Mouse (Mus musculus) MEL (cell line): Measurements from ENCODE around the gene Tspan18.

ENCODE experiments used
- CTCF ChIP-seq, 3 experiments: IDR thresholded peaks in 2 of 3; conservative IDR thresholded peaks in 1 of 3; 2 replicates each; pipeline ENCODE4 v1.5.1; 2011 to 2012; ENCODE audit warnings: low read length in 3 of 3, low read depth in 2 of 3, mild to moderate bottlenecking in 2 of 3, improper control_type of control experiment in 1 of 3, inconsistent platforms in 1 of 3, mixed read lengths in 1 of 3, moderate library complexity in 1 of 3; ENCODE audit not compliant: control insufficient read depth in 1 of 3, insufficient read depth in 1 of 3, poor library complexity in 1 of 3, severe bottlenecking in 1 of 3
- E2F4 ChIP-seq: IDR thresholded peaks from 2 replicates; pipeline ENCODE4 v1.6.1; 2011; ENCODE audit warnings: low read depth, low read length, improper control_type of control experiment, borderline replicate concordance
- POLR2A ChIP-seq, 2 experiments: IDR thresholded peaks; 2 replicates each; pipeline ENCODE4 v1.6.1; 2011 to 2012; ENCODE audit warnings: low read length in 2 of 2, mild to moderate bottlenecking in 2 of 2, control low read depth in 1 of 2, improper control_type of control experiment in 1 of 2, low read depth in 1 of 2, moderate library complexity in 1 of 2; ENCODE audit not compliant: control insufficient read depth in 1 of 2, insufficient read depth in 1 of 2, poor library complexity in 1 of 2
- RAD21 ChIP-seq: IDR thresholded peaks from 2 replicates; pipeline ENCODE4 v1.6.1; 2011; ENCODE audit warnings: mild to moderate bottlenecking, low read depth, low read length, improper control_type of control experiment
- SIN3A ChIP-seq: IDR thresholded peaks from 2 replicates; pipeline ENCODE4 v1.6.1; 2012; ENCODE audit warnings: low read length, improper control_type of control experiment, inconsistent platforms
- USF2 ChIP-seq, 2 experiments: IDR thresholded peaks; 2 replicates each; pipeline ENCODE4 v1.6.1; 2011 to 2012; ENCODE audit warnings: improper control_type of control experiment in 2 of 2, low read length in 2 of 2, borderline replicate concordance in 1 of 2, inconsistent platforms in 1 of 2, low read depth in 1 of 2, mild to moderate bottlenecking in 1 of 2; ENCODE audit not compliant: insufficient read depth in 1 of 2
- ZKSCAN1 ChIP-seq: IDR thresholded peaks from 2 replicates; pipeline ENCODE4 v1.6.1; 2012; ENCODE audit warnings: low read depth, mild to moderate bottlenecking, inconsistent platforms, low read length, improper control_type of control experiment, moderate library complexity
- ZMIZ1 ChIP-seq: IDR thresholded peaks from 2 replicates; pipeline ENCODE4 v1.6.1; 2012; ENCODE audit warnings: low read depth, mild to moderate bottlenecking, inconsistent platforms, low read length, improper control_type of control experiment, moderate library complexity

GRCm38 (mm10) chr2:93312458-93312857 is 21.8 kb downstream of the Tspan18 start:
- TF ChIP-seq CTCF (IDR thresholded peaks at IDR 0.05 in 2 of 3, conservative IDR thresholded peaks at IDR 0.05 in 1 of 3; ENCODE audit: control insufficient read depth in 1 of 3, insufficient read depth in 1 of 3, low read depth in 2 of 3, low read length in 3 of 3, poor library complexity in 1 of 3, severe bottlenecking in 1 of 3) (no peak), E2F4 (no peak), USF2 (IDR thresholded peaks at IDR 0.05; ENCODE audit: borderline replicate concordance in 1 of 2, insufficient read depth in 1 of 2, low read depth in 1 of 2, low read length in 2 of 2) (no peak), RAD21 (no peak), SIN3A (no peak), ZKSCAN1 (no peak), ZMIZ1 (no peak), POLR2A (IDR thresholded peaks at IDR 0.05; ENCODE audit: control insufficient read depth in 1 of 2, insufficient read depth in 1 of 2, low read depth in 1 of 2, low read length in 2 of 2, poor library complexity in 1 of 2) (no peak)
